Mouse (Mus musculus): ENCODE measurements around the gene Efna3. TPM values are rescaled to one million over a fixed set of nuclear protein-coding genes. Genes with fewer than 3 reads are reported as not detected.

Gene Efna3
- 0.78 and 1.1 TPM in 2 replicates for polyA plus RNA-seq (2014; fragmentation: Nextera tagmentation; extraction: Ambion mirVana)

DNA sequence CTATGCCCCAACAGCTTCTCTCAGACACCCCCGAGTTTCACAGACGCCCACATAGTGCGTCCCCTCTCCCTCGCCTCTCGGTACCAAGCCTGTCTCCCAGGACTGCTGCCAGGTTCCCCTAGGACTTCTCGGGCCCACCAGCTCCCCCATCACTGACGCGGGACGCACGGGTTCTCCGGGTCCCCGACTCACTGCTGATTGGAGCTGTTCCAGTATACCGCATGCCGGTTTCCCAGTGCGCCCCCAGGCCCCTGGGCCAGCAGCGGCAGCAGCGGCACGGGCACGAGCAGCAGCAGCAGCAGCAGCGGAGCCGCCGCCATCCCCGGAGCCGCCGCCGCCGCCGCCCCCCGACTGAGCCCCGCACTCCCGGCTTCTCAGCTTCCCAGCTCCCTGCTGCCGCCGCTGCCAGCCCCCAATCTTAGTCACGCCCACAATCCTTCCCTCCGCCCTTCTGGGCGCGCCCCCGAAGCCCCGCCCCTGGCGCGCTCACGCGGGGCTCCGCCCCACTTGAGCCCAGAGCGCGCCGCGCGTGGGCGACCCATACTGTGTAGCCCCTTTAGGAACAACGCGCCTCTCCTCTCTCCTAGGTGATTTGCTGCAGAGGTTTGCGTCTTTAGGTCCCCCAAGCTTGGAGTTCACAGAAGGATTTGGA is at the start of gene Efna3:
TSS of gene Efna3 (minus strand) at position 452 of the 652 bp plus-strand sequence.
- Histone ChIP-seq H3K36me3 (ENCODE audit: control insufficient read depth, insufficient read depth, low read length) (no peaks in the 10 kb centered on the region), H3K9me3 (ENCODE audit: control insufficient read depth, low read length) (no peaks in the 10 kb centered on the region), H3K4me2 (ENCODE audit: low read length) (peak within 1 kb of the TSS; percentile 99), H3K4me3 (ENCODE audit: control insufficient read depth in 1 of 2, insufficient read depth in 1 of 2, low read depth in 1 of 2, low read length in 2 of 2) (peak within 1 kb of the TSS; percentile 51 to 56), H3K27me3 (ENCODE audit: control insufficient read depth, insufficient read depth, low read length) (peaks cover 59% of the 10 kb centered on the region), H3K27ac (replicated peaks in 1 of 2; ENCODE audit: control insufficient read depth in 1 of 2, insufficient read depth in 1 of 2, low read depth in 2 of 2, low read length in 2 of 2) (no peak within 1 kb of the TSS), H3K9ac (ENCODE audit: low read length) (peak within 1 kb of the TSS; percentile 62), H3K4me1 (ENCODE audit: control insufficient read depth in 2 of 2, insufficient read depth in 2 of 2, low read length in 2 of 2) (peaks cover 21 to 39% of the 10 kb centered on the region in 2 experiments; a peak in 3 of 4 replicates)
- peak; percentile 19; the same call in 1 of the 2 replicates for ATAC-seq (ENCODE audit: insufficient number of reproducible peaks, insufficient read depth, low FRiP score, low read depth)
- WGBS = under 1% methylated on average over 44 of the region's 53 CpGs

GRCm38 (mm10) chr3:89367338-89367737 is 44.6 kb upstream of the Efna3 start:
- Histone ChIP-seq H3K9ac (ENCODE audit: low read length) (no peak overlapping the region), H3K27me3 (ENCODE audit: control insufficient read depth, insufficient read depth, low read length) (no peaks in the 10 kb centered on the region), H3K4me1 (ENCODE audit: control insufficient read depth in 2 of 2, insufficient read depth in 2 of 2, low read length in 2 of 2) (no peaks in the 10 kb centered on the region; a peak in 1 of 4 replicates), H3K27ac (replicated peaks in 1 of 2; ENCODE audit: control insufficient read depth in 1 of 2, insufficient read depth in 1 of 2, low read depth in 2 of 2, low read length in 2 of 2) (no peak overlapping the region), H3K9me3 (ENCODE audit: control insufficient read depth, low read length) (no peaks in the 10 kb centered on the region), H3K4me2 (ENCODE audit: low read length) (no peak overlapping the region), H3K4me3 (ENCODE audit: control insufficient read depth in 1 of 2, insufficient read depth in 1 of 2, low read depth in 1 of 2, low read length in 2 of 2) (no peak overlapping the region), H3K36me3 (ENCODE audit: control insufficient read depth, insufficient read depth, low read length) (no peaks in the 10 kb centered on the region)
- ATAC-seq (ENCODE audit: insufficient number of reproducible peaks, insufficient read depth, low FRiP score, low read depth) = no peak
- 38% methylated on average over 11 of the region's 11 CpGs for WGBS

DNA sequence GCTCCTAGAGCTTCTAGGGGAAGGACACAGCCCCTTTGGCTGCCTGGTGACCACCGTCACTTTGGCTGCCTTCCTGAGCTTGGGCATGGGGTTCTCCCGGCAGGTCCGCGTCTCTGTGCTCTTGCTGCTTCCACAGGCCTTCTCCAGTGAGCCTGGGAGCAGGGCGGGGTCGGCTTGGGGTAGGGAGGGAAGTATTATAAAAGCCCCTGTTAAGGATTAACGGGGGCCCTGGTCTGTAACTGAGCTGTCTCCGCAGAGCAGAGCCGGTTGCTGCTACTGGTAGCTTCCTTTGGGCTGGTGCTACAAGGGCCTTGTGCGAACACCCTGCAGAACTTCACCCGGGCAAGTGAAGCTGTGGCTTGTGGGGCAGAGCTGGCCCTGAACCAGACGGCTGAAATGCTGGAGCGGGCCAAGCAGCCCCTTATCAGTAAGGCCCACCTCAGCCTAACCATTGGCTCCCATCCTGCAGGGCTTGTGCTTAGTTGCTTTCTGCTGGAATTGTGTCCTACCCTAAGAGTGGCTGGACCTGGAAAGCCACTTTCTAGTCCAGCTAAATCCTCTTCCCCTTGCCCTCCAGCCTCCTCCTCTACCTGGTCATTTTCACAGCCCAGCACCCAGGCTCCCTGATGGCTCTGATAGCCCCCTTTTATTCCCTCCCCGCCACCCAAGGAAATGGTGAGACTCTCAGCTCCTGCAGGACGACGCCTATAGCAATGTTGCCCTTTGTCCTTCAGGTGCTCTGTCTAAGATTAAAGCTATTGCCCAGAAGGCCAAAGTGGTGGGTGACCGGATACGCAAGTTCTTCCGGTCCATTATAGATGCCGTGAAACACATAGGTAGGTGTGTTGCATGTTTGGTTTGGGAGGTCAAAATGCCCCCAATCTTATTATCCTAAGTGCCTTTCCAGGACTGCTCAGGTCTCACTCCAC is 43.0 kb upstream of the Efna3 start:
- H3K4me2 ChIP-seq (ENCODE audit: low read length) = no peak overlapping the region
- WGBS = 66% methylated on average over 20 of the region's 20 CpGs
- H3K9me3 ChIP-seq (ENCODE audit: control insufficient read depth, low read length) = no peaks in the 10 kb centered on the region
- H3K9ac ChIP-seq (ENCODE audit: low read length) = no peak overlapping the region
- no peaks in the 10 kb centered on the region for H3K27me3 ChIP-seq (ENCODE audit: control insufficient read depth, insufficient read depth, low read length)
- no peaks in the 10 kb centered on the region; a peak in 1 of 4 replicates for H3K4me1 ChIP-seq (ENCODE audit: control insufficient read depth in 2 of 2, insufficient read depth in 2 of 2, low read length in 2 of 2)
- H3K27ac ChIP-seq (replicated peaks in 1 of 2; ENCODE audit: control insufficient read depth in 1 of 2, insufficient read depth in 1 of 2, low read depth in 2 of 2, low read length in 2 of 2) = no peak overlapping the region
- H3K36me3 ChIP-seq (ENCODE audit: control insufficient read depth, insufficient read depth, low read length) = no peaks in the 10 kb centered on the region
- ATAC-seq (ENCODE audit: insufficient number of reproducible peaks, insufficient read depth, low FRiP score, low read depth) = no peak
- H3K4me3 ChIP-seq (ENCODE audit: control insufficient read depth in 1 of 2, insufficient read depth in 1 of 2, low read depth in 1 of 2, low read length in 2 of 2) = no peak overlapping the region

DNA sequence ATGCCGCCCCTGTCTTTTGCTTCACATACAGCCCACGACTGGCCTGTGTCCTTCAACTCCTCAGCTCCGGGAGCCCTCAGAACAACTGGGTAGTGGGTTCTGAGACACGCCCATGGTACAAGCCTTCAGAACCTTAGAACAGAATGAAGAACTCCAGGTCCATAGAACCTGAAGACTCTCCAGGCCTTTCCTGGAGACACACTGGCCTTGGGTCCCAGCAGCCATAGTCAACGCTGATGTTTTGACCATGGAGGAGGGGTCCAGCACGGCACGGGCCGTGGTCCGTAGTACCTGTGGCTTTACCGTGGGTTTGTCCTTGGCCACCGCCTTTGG is 42.4 kb upstream of the Efna3 start, which contains the start of gene Dcst1:
TSS of gene Dcst1 (minus strand) at position 101 of the 333 bp plus-strand sequence.
- no peak for ATAC-seq (ENCODE audit: insufficient number of reproducible peaks, insufficient read depth, low FRiP score, low read depth)
- Histone ChIP-seq H3K9ac (ENCODE audit: low read length) (no peak within 1 kb of the TSS), H3K4me3 (ENCODE audit: control insufficient read depth in 1 of 2, insufficient read depth in 1 of 2, low read depth in 1 of 2, low read length in 2 of 2) (no peak within 1 kb of the TSS), H3K4me1 (ENCODE audit: control insufficient read depth in 2 of 2, insufficient read depth in 2 of 2, low read length in 2 of 2) (no peaks in the 10 kb centered on the region; a peak in 1 of 4 replicates), H3K27me3 (ENCODE audit: control insufficient read depth, insufficient read depth, low read length) (no peaks in the 10 kb centered on the region; the same call in 1 of the 2 replicates), H3K36me3 (ENCODE audit: control insufficient read depth, insufficient read depth, low read length) (no peaks in the 10 kb centered on the region), H3K27ac (replicated peaks in 1 of 2; ENCODE audit: control insufficient read depth in 1 of 2, insufficient read depth in 1 of 2, low read depth in 2 of 2, low read length in 2 of 2) (no peak within 1 kb of the TSS), H3K9me3 (ENCODE audit: control insufficient read depth, low read length) (no peaks in the 10 kb centered on the region), H3K4me2 (ENCODE audit: low read length) (no peak within 1 kb of the TSS)
- 88% methylated on average over 11 of the region's 11 CpGs for WGBS

- Histone ChIP-seq H3K9me3 (ENCODE audit: control insufficient read depth, low read length) (no peaks in the 10 kb centered on the region), H3K36me3 (ENCODE audit: control insufficient read depth, insufficient read depth, low read length) (no peaks in the 10 kb centered on the region), H3K27ac (replicated peaks in 1 of 2; ENCODE audit: control insufficient read depth in 1 of 2, insufficient read depth in 1 of 2, low read depth in 2 of 2, low read length in 2 of 2) (no peak overlapping the region), H3K4me2 (ENCODE audit: low read length) (no peak overlapping the region), H3K4me1 (ENCODE audit: control insufficient read depth in 2 of 2, insufficient read depth in 2 of 2, low read length in 2 of 2) (no peaks in the 10 kb centered on the region; a peak in 1 of 4 replicates), H3K9ac (ENCODE audit: low read length) (no peak overlapping the region), H3K27me3 (ENCODE audit: control insufficient read depth, insufficient read depth, low read length) (no peaks in the 10 kb centered on the region; the same call in 1 of the 2 replicates), H3K4me3 (ENCODE audit: control insufficient read depth in 1 of 2, insufficient read depth in 1 of 2, low read depth in 1 of 2, low read length in 2 of 2) (no peak overlapping the region)
- ATAC-seq (ENCODE audit: insufficient number of reproducible peaks, insufficient read depth, low FRiP score, low read depth) = no peak
- WGBS = 64% methylated on average over 8 of the region's 8 CpGs
These were observed 41.9 kb upstream of the Efna3 start for GRCm38 (mm10) chr3:89364631-89365030.

- Histone ChIP-seq H3K4me3 (ENCODE audit: control insufficient read depth in 1 of 2, insufficient read depth in 1 of 2, low read depth in 1 of 2, low read length in 2 of 2) (no peak within 1 kb of the TSS), H3K9ac (ENCODE audit: low read length) (no peak within 1 kb of the TSS), H3K36me3 (ENCODE audit: control insufficient read depth, insufficient read depth, low read length) (no peaks in the 10 kb centered on the region), H3K27ac (replicated peaks in 1 of 2; ENCODE audit: control insufficient read depth in 1 of 2, insufficient read depth in 1 of 2, low read depth in 2 of 2, low read length in 2 of 2) (no peak within 1 kb of the TSS), H3K4me1 (ENCODE audit: control insufficient read depth in 2 of 2, insufficient read depth in 2 of 2, low read length in 2 of 2) (no peaks in the 10 kb centered on the region), H3K9me3 (ENCODE audit: control insufficient read depth, low read length) (no peaks in the 10 kb centered on the region), H3K27me3 (ENCODE audit: control insufficient read depth, insufficient read depth, low read length) (no peaks in the 10 kb centered on the region; the same call in 1 of the 2 replicates), H3K4me2 (ENCODE audit: low read length) (no peak within 1 kb of the TSS)
- ATAC-seq (ENCODE audit: insufficient number of reproducible peaks, insufficient read depth, low FRiP score, low read depth) = no peak
- 79% methylated on average over 7 of the region's 7 CpGs for WGBS
These were observed 38.9 kb upstream of the Efna3 start, which contains the start of gene Dcst2 for GRCm38 (mm10) chr3:89361675-89362074. Gene Dcst2 (plus strand): TSS chr3:89361975.

- Histone ChIP-seq H3K4me2 (ENCODE audit: low read length) (no peak overlapping the region), H3K27me3 (ENCODE audit: control insufficient read depth, insufficient read depth, low read length) (peaks cover 5% of the 10 kb centered on the region), H3K27ac (replicated peaks in 1 of 2; ENCODE audit: control insufficient read depth in 1 of 2, insufficient read depth in 1 of 2, low read depth in 2 of 2, low read length in 2 of 2) (no peak overlapping the region), H3K9me3 (ENCODE audit: control insufficient read depth, low read length) (no peaks in the 10 kb centered on the region), H3K4me1 (ENCODE audit: control insufficient read depth in 2 of 2, insufficient read depth in 2 of 2, low read length in 2 of 2) (no peaks in the 10 kb centered on the region), H3K9ac (ENCODE audit: low read length) (no peak overlapping the region), H3K4me3 (ENCODE audit: control insufficient read depth in 1 of 2, insufficient read depth in 1 of 2, low read depth in 1 of 2, low read length in 2 of 2) (no peak overlapping the region), H3K36me3 (ENCODE audit: control insufficient read depth, insufficient read depth, low read length) (no peaks in the 10 kb centered on the region)
- no peak for ATAC-seq (ENCODE audit: insufficient number of reproducible peaks, insufficient read depth, low FRiP score, low read depth)
- WGBS = 68% methylated on average over 3 of the region's 3 CpGs
These were observed 37.5 kb upstream of the Efna3 start for GRCm38 (mm10) chr3:89360237-89360636.
